Mouse (Mus musculus): Measurements from ENCODE around the gene Chrng. TPM values are rescaled to one million over a fixed set of nuclear protein-coding genes. Genes with fewer than 3 reads are reported as not detected.

The Chrng gene
- polyA plus RNA-seq, 1 experiment from 2014 or later = not detected

- Histone ChIP-seq H3K9ac (ENCODE audit: low read length) (no peak overlapping the region), H3K36me3 (ENCODE audit: control insufficient read depth, insufficient read depth, low read length) (peaks cover 24% of the 10 kb centered on the region), H3K4me1 (ENCODE audit: control insufficient read depth, insufficient read depth, low read length) (no peaks in the 10 kb centered on the region), H3K9me3 (ENCODE audit: control insufficient read depth, low read length) (no peaks in the 10 kb centered on the region), H3K4me2 (no peak overlapping the region), H3K27me3 (ENCODE audit: control insufficient read depth, insufficient read depth, low read length) (no peaks in the 10 kb centered on the region), H3K4me3 (ENCODE audit: low read depth, low read length) (no peak overlapping the region), H3K27ac (ENCODE audit: low read depth, low read length) (no peak overlapping the region)
- ATAC-seq (ENCODE audit: low FRiP score) = no peak
- no peak for DNase-seq (ENCODE audit: low spot score, missing footprints)
- WGBS = 61% methylated on average over 7 of the region's 7 CpGs
Observed at GRCm38 (mm10) chr1:87232197-87232596, 27.7 kb downstream of the Chrng start.

GRCm38 (mm10) chr1:87239056-87239455 is 34.6 kb downstream of the Chrng start:
- Histone ChIP-seq H3K4me1 (ENCODE audit: control insufficient read depth, insufficient read depth, low read length) (no peaks in the 10 kb centered on the region), H3K4me3 (ENCODE audit: low read depth, low read length) (no peak overlapping the region), H3K36me3 (ENCODE audit: control insufficient read depth, insufficient read depth, low read length) (peaks cover 12% of the 10 kb centered on the region), H3K9ac (ENCODE audit: low read length) (no peak overlapping the region), H3K27me3 (ENCODE audit: control insufficient read depth, insufficient read depth, low read length) (no peaks in the 10 kb centered on the region), H3K9me3 (ENCODE audit: control insufficient read depth, low read length) (no peaks in the 10 kb centered on the region), H3K27ac (ENCODE audit: low read depth, low read length) (no peak overlapping the region), H3K4me2 (no peak overlapping the region)
- 74% methylated on average over 8 of the region's 8 CpGs for WGBS
- ATAC-seq (ENCODE audit: low FRiP score) = no peak
- DNase-seq (ENCODE audit: low spot score, missing footprints) = no peak

GRCm38 (mm10) chr1:87243021-87243420 is 38.6 kb downstream of the Chrng start:
- H3K36me3 ChIP-seq (ENCODE audit: control insufficient read depth, insufficient read depth, low read length) = peaks cover 6% of the 10 kb centered on the region; the same call in 1 of the 2 replicates
- WGBS = 93% methylated on average over 8 of the region's 8 CpGs
- no peak for ATAC-seq (ENCODE audit: low FRiP score)

GRCm38 (mm10) chr1:87245430-87245829 is 41.0 kb downstream of the Chrng start:
- H3K36me3 ChIP-seq (ENCODE audit: control insufficient read depth, insufficient read depth, low read length) = no peaks in the 10 kb centered on the region
- H3K4me3 ChIP-seq (ENCODE audit: low read depth, low read length) = no peak overlapping the region
- no peak overlapping the region for H3K9ac ChIP-seq (ENCODE audit: low read length)
- no peaks in the 10 kb centered on the region for H3K4me1 ChIP-seq (ENCODE audit: control insufficient read depth, insufficient read depth, low read length)
- no peaks in the 10 kb centered on the region for H3K27me3 ChIP-seq (ENCODE audit: control insufficient read depth, insufficient read depth, low read length)
- DNase-seq (ENCODE audit: low spot score, missing footprints) (no peak), ATAC-seq (ENCODE audit: low FRiP score) (no peak)
- no peak overlapping the region for H3K27ac ChIP-seq (ENCODE audit: low read depth, low read length)
- WGBS = 39% methylated on average over 1 of the region's 1 CpGs
- no peak overlapping the region for H3K4me2 ChIP-seq
- no peaks in the 10 kb centered on the region for H3K9me3 ChIP-seq (ENCODE audit: control insufficient read depth, low read length)

More at GRCm38 (mm10) chr1:87243021-87243420, 38.6 kb downstream of the Chrng start:
- H3K9me3 ChIP-seq (ENCODE audit: control insufficient read depth, low read length) = no peaks in the 10 kb centered on the region
- DNase-seq (ENCODE audit: low spot score, missing footprints) = no peak
- H3K4me2 ChIP-seq = no peak overlapping the region
- no peaks in the 10 kb centered on the region for H3K4me1 ChIP-seq (ENCODE audit: control insufficient read depth, insufficient read depth, low read length)
- H3K27ac ChIP-seq (ENCODE audit: low read depth, low read length) = no peak overlapping the region
- H3K4me3 ChIP-seq (ENCODE audit: low read depth, low read length) = no peak overlapping the region
- no peaks in the 10 kb centered on the region for H3K27me3 ChIP-seq (ENCODE audit: control insufficient read depth, insufficient read depth, low read length)
- H3K9ac ChIP-seq (ENCODE audit: low read length) = no peak overlapping the region

- Histone ChIP-seq H3K9ac (ENCODE audit: low read length) (no peak overlapping the region), H3K4me1 (ENCODE audit: control insufficient read depth, insufficient read depth, low read length) (no peaks in the 10 kb centered on the region), H3K9me3 (ENCODE audit: control insufficient read depth, low read length) (no peaks in the 10 kb centered on the region), H3K4me3 (ENCODE audit: low read depth, low read length) (no peak overlapping the region), H3K36me3 (ENCODE audit: control insufficient read depth, insufficient read depth, low read length) (no peaks in the 10 kb centered on the region), H3K27ac (ENCODE audit: low read depth, low read length) (no peak overlapping the region), H3K27me3 (ENCODE audit: control insufficient read depth, insufficient read depth, low read length) (no peaks in the 10 kb centered on the region), H3K4me2 (no peak overlapping the region)
- peak; percentile 85 for ATAC-seq (ENCODE audit: low FRiP score)
- 30% methylated on average over 22 of the region's 22 CpGs for WGBS
- peak; percentile 98 for DNase-seq (ENCODE audit: low spot score, missing footprints)
Observed at GRCm38 (mm10) chr1:87245929-87246815, 41.7 kb downstream of the Chrng start.

- no peaks in the 10 kb centered on the region for H3K4me1 ChIP-seq (ENCODE audit: control insufficient read depth, insufficient read depth, low read length)
- no peak overlapping the region for H3K4me2 ChIP-seq
- no peak overlapping the region for H3K4me3 ChIP-seq (ENCODE audit: low read depth, low read length)
- no peak overlapping the region for H3K27ac ChIP-seq (ENCODE audit: low read depth, low read length)
- no peaks in the 10 kb centered on the region for H3K27me3 ChIP-seq (ENCODE audit: control insufficient read depth, insufficient read depth, low read length)
- no peaks in the 10 kb centered on the region for H3K9me3 ChIP-seq (ENCODE audit: control insufficient read depth, low read length)
- 65% methylated on average over 5 of the region's 5 CpGs for WGBS
- ATAC-seq (ENCODE audit: low FRiP score) (no peak), DNase-seq (ENCODE audit: low spot score, missing footprints) (no peak)
- no peaks in the 10 kb centered on the region for H3K36me3 ChIP-seq (ENCODE audit: control insufficient read depth, insufficient read depth, low read length)
- no peak overlapping the region for H3K9ac ChIP-seq (ENCODE audit: low read length)
Observed at GRCm38 (mm10) chr1:87252040-87252609, 47.7 kb downstream of the Chrng start.

GRCm38 (mm10) chr1:87255173-87255572 is 50.7 kb downstream of the Chrng start:
- DNase-seq (ENCODE audit: low spot score, missing footprints) = no peak
- Histone ChIP-seq H3K27me3 (ENCODE audit: control insufficient read depth, insufficient read depth, low read length) (peaks cover 2% of the 10 kb centered on the region; the same call in 1 of the 2 replicates), H3K27ac (ENCODE audit: low read depth, low read length) (no peak overlapping the region), H3K4me2 (no peak overlapping the region), H3K9me3 (ENCODE audit: control insufficient read depth, low read length) (no peaks in the 10 kb centered on the region), H3K9ac (ENCODE audit: low read length) (no peak overlapping the region), H3K36me3 (ENCODE audit: control insufficient read depth, insufficient read depth, low read length) (no peaks in the 10 kb centered on the region), H3K4me3 (ENCODE audit: low read depth, low read length) (no peak overlapping the region), H3K4me1 (ENCODE audit: control insufficient read depth, insufficient read depth, low read length) (no peaks in the 10 kb centered on the region; the same call in 1 of the 2 replicates)
- WGBS = 71% methylated on average over 4 of the region's 4 CpGs
- no peak for ATAC-seq (ENCODE audit: low FRiP score)

- Histone ChIP-seq H3K4me2 (no peak overlapping the region), H3K9me3 (ENCODE audit: control insufficient read depth, low read length) (no peaks in the 10 kb centered on the region), H3K9ac (ENCODE audit: low read length) (no peak overlapping the region), H3K36me3 (ENCODE audit: control insufficient read depth, insufficient read depth, low read length) (no peaks in the 10 kb centered on the region), H3K27me3 (ENCODE audit: control insufficient read depth, insufficient read depth, low read length) (peaks cover 10% of the 10 kb centered on the region), H3K4me3 (ENCODE audit: low read depth, low read length) (no peak overlapping the region), H3K27ac (ENCODE audit: low read depth, low read length) (no peak overlapping the region), H3K4me1 (ENCODE audit: control insufficient read depth, insufficient read depth, low read length) (no peaks in the 10 kb centered on the region; the same call in 1 of the 2 replicates)
- 20% methylated on average over 9 of the region's 11 CpGs for WGBS
- ATAC-seq (ENCODE audit: low FRiP score) (no peak), DNase-seq (ENCODE audit: low spot score, missing footprints) (no peak)
Observed at GRCm38 (mm10) chr1:87257691-87258090, 53.2 kb downstream of the Chrng start.

- Histone ChIP-seq H3K4me2 (no peak overlapping the region), H3K27me3 (ENCODE audit: control insufficient read depth, insufficient read depth, low read length) (peaks cover 18% of the 10 kb centered on the region)
Observed at GRCm38 (mm10) chr1:87258484-87258883, 54.0 kb downstream of the Chrng start.

More at GRCm38 (mm10) chr1:87258484-87258883, 54.0 kb downstream of the Chrng start:
- Histone ChIP-seq H3K4me1 (ENCODE audit: control insufficient read depth, insufficient read depth, low read length) (no peaks in the 10 kb centered on the region; the same call in 1 of the 2 replicates), H3K9me3 (ENCODE audit: control insufficient read depth, low read length) (no peaks in the 10 kb centered on the region), H3K4me3 (ENCODE audit: low read depth, low read length) (no peak overlapping the region), H3K9ac (ENCODE audit: low read length) (no peak overlapping the region), H3K36me3 (ENCODE audit: control insufficient read depth, insufficient read depth, low read length) (no peaks in the 10 kb centered on the region), H3K27ac (ENCODE audit: low read depth, low read length) (no peak overlapping the region)
- 14% methylated on average over 14 of the region's 14 CpGs for WGBS
- no peak for DNase-seq (ENCODE audit: low spot score, missing footprints)
- ATAC-seq (ENCODE audit: low FRiP score) = no peak
